Mouse (Mus musculus) heart, embryonic 13.5 days (tissue): Measurements from ENCODE around the gene BC048562. TPM values are rescaled to one million over a fixed set of nuclear protein-coding genes. Genes with fewer than 3 reads are reported as not detected.
A peak's percentile ranks its signal among the peaks of the same experiment; 100 is the strongest.

ENCODE experiments used
- ATAC-seq: fragments of 200-750 bp; cut with Nextera tagmentation; 2 replicates; pipeline ENCODE4 v1.8.0; 2017; ENCODE audit warnings: moderate TSS enrichment; ENCODE audit not compliant: insufficient number of reproducible peaks, low FRiP score, low TSS enrichment; ENCODE audit errors: extremely low read depth
- H3K27ac ChIP-seq: fragments of 300-500 bp; sonication (generic); replicated peaks from 2 replicates; pipeline ENCODE4 v1.5.1; 2015; ENCODE audit warnings: moderate library complexity, mild to moderate bottlenecking, inconsistent platforms
- H3K27me3 ChIP-seq: fragments of 300-500 bp; sonication (generic); replicated peaks from 2 replicates; pipeline ENCODE4 v1.6.1; 2015; ENCODE audit warnings: mild to moderate bottlenecking, inconsistent platforms
- H3K36me3 ChIP-seq: fragments of 300-500 bp; sonication (generic); 2 replicates; pipeline ENCODE4 v1.6.1; 2015; ENCODE audit warnings: mild to moderate bottlenecking, inconsistent platforms
- H3K4me1 ChIP-seq: fragments of 300-500 bp; sonication (generic); 2 replicates; pipeline ENCODE4 v1.6.1; 2015; ENCODE audit warnings: inconsistent platforms
- H3K4me2 ChIP-seq: fragments of 300-500 bp; sonication (generic); 2 replicates; pipeline ENCODE4 v1.6.1; 2015; ENCODE audit warnings: inconsistent platforms, mild to moderate bottlenecking, moderate library complexity
- H3K4me3 ChIP-seq: fragments of 300-500 bp; sonication (generic); 2 replicates; pipeline ENCODE4 v1.5.1; 2015; ENCODE audit warnings: moderate library complexity, mild to moderate bottlenecking, inconsistent platforms
- H3K9ac ChIP-seq: fragments of 300-500 bp; sonication (generic); 2 replicates; pipeline ENCODE4 v1.6.1; 2015; ENCODE audit warnings: inconsistent platforms, mild to moderate bottlenecking, moderate library complexity
- H3K9me3 ChIP-seq: fragments of 300-500 bp; sonication (generic); 2 replicates; pipeline ENCODE4 v1.6.1; 2016; ENCODE audit warnings: inconsistent platforms
- WGBS: fragments of 180-500 bp; shearing (Covaris S2); methylation state at CpG from one replicate; pipeline ENCODE4 v1.1.7; 2015; ENCODE audit warnings: mixed read lengths; 5-methylcytosine and 5-hydroxymethylcytosine counted together
- polyA plus RNA-seq: library from polyadenylated mRNA; unstranded; fragments of >200 nt; fragmentation: Nextera tagmentation; extraction: Ambion mirVana; gene quantifications from 2 replicates; pipeline ENCODE4 v1.2.1, GENCODE M21; 2015

Gene BC048562
- polyA plus RNA-seq, 1 experiment from 2014 or later: not detected

GRCm38 (mm10) chr9:108481520-108482210, 45.4 kb downstream of the BC048562 start:
- no peak for ATAC-seq
- Histone ChIP-seq H3K4me2 (peak overlapping the region; percentile 97), H3K9me3 (no peaks in the 10 kb centered on the region), H3K27ac (peak overlapping the region; percentile 73), H3K36me3 (peaks cover 59% of the 10 kb centered on the region), H3K4me3 (peak overlapping the region; percentile 73; the same call in 1 of the 2 replicates), H3K4me1 (peaks cover 35% of the 10 kb centered on the region), H3K9ac (peak overlapping the region; percentile 92), H3K27me3 (no peaks in the 10 kb centered on the region)
- WGBS: 77% methylated on average over 19 of the region's 19 CpGs

- Histone ChIP-seq H3K27me3 (no peaks in the 10 kb centered on the region), H3K4me2 (no peak overlapping the region), H3K9me3 (no peaks in the 10 kb centered on the region), H3K36me3 (peaks cover 75% of the 10 kb centered on the region), H3K9ac (no peak overlapping the region), H3K4me3 (no peak overlapping the region), H3K4me1 (peaks cover 33% of the 10 kb centered on the region), H3K27ac (no peak overlapping the region)
- no peak for ATAC-seq
- 90% methylated on average over 18 of the region's 18 CpGs for WGBS
These were observed 46.9 kb downstream of the BC048562 start for GRCm38 (mm10) chr9:108483051-108483790.

- Histone ChIP-seq H3K4me2 (no peak overlapping the region), H3K9ac (no peak overlapping the region), H3K4me3 (no peak overlapping the region), H3K36me3 (peaks cover 83% of the 10 kb centered on the region), H3K4me1 (peaks cover 31% of the 10 kb centered on the region), H3K27ac (no peak overlapping the region), H3K9me3 (no peaks in the 10 kb centered on the region), H3K27me3 (no peaks in the 10 kb centered on the region)
- WGBS: 89% methylated on average over 15 of the region's 15 CpGs
- ATAC-seq: no peak
These were observed 47.7 kb downstream of the BC048562 start for GRCm38 (mm10) chr9:108484021-108484420.

- Histone ChIP-seq H3K4me1 (peaks cover 26% of the 10 kb centered on the region), H3K4me3 (no peak overlapping the region), H3K27ac (no peak overlapping the region), H3K36me3 (peaks cover 95% of the 10 kb centered on the region), H3K9ac (no peak overlapping the region), H3K4me2 (no peak overlapping the region), H3K9me3 (no peaks in the 10 kb centered on the region), H3K27me3 (no peaks in the 10 kb centered on the region)
- ATAC-seq: no peak
- WGBS: 89% methylated on average over 19 of the region's 19 CpGs
These were observed 49.1 kb downstream of the BC048562 start for GRCm38 (mm10) chr9:108485301-108485875.

- peaks cover 17% of the 10 kb centered on the region for H3K4me1 ChIP-seq
- no peak overlapping the region for H3K4me2 ChIP-seq
- H3K9ac ChIP-seq: no peak overlapping the region
- H3K9me3 ChIP-seq: no peaks in the 10 kb centered on the region
- H3K27me3 ChIP-seq: no peaks in the 10 kb centered on the region
- ATAC-seq: no peak
- H3K27ac ChIP-seq: no peak overlapping the region
- WGBS: 86% methylated on average over 8 of the region's 8 CpGs
- H3K36me3 ChIP-seq: peaks cover 85% of the 10 kb centered on the region
- H3K4me3 ChIP-seq: no peak overlapping the region
These were observed 50.8 kb downstream of the BC048562 start for GRCm38 (mm10) chr9:108486973-108487530.

GRCm38 (mm10) chr9:108488403-108488802, 52.1 kb downstream of the BC048562 start:
- Histone ChIP-seq H3K36me3 (peaks cover 85% of the 10 kb centered on the region), H3K9me3 (no peaks in the 10 kb centered on the region), H3K4me1 (peaks cover 20% of the 10 kb centered on the region), H3K4me2 (no peak overlapping the region), H3K27me3 (no peaks in the 10 kb centered on the region), H3K27ac (no peak overlapping the region), H3K9ac (no peak overlapping the region), H3K4me3 (no peak overlapping the region)
- ATAC-seq: no peak
- WGBS: 87% methylated on average over 17 of the region's 17 CpGs

GRCm38 (mm10) chr9:108489215-108489614, 52.9 kb downstream of the BC048562 start:
- H3K4me3 ChIP-seq: no peak overlapping the region
- peak overlapping the region; percentile 99; the same call in 1 of the 2 replicates for H3K9ac ChIP-seq
- ATAC-seq: no peak
- H3K27me3 ChIP-seq: no peaks in the 10 kb centered on the region
- peaks cover 85% of the 10 kb centered on the region for H3K36me3 ChIP-seq
- no peak overlapping the region for H3K4me2 ChIP-seq
- WGBS: 94% methylated on average over 20 of the region's 20 CpGs
- peak overlapping the region; percentile 98; the same call in 1 of the 2 replicates for H3K27ac ChIP-seq
- H3K4me1 ChIP-seq: peaks cover 20% of the 10 kb centered on the region
- H3K9me3 ChIP-seq: no peaks in the 10 kb centered on the region

- Histone ChIP-seq H3K4me1 (peaks cover 20% of the 10 kb centered on the region), H3K9me3 (no peaks in the 10 kb centered on the region), H3K27me3 (no peaks in the 10 kb centered on the region), H3K4me2 (peak overlapping the region; percentile 95), H3K36me3 (peaks cover 85% of the 10 kb centered on the region), H3K4me3 (peak overlapping the region; percentile 97), H3K27ac (peak overlapping the region; percentile 98), H3K9ac (peak overlapping the region; percentile 99)
- 0 out of 2 replicates have a peak, but pooled peaks have one; percentile 0 for ATAC-seq
- WGBS: 65% methylated on average over 26 of the region's 26 CpGs
These were observed 53.6 kb downstream of the BC048562 start for GRCm38 (mm10) chr9:108489702-108490558.

GRCm38 (mm10) chr9:108490559-108491285, 54.4 kb downstream of the BC048562 start, which contains the start of gene Usp19:
Gene Usp19 (plus strand): TSS chr9:108490602.
- peak within 1 kb of the TSS; percentile 97 for H3K4me3 ChIP-seq
- peak within 1 kb of the TSS; percentile 99 for H3K9ac ChIP-seq
- peak within 1 kb of the TSS; percentile 95 for H3K4me2 ChIP-seq
- H3K9me3 ChIP-seq: no peaks in the 10 kb centered on the region
- no peaks in the 10 kb centered on the region for H3K27me3 ChIP-seq
- peak; percentile 85 for ATAC-seq
- under 1% methylated on average over 69 of the region's 69 CpGs for WGBS
- peaks cover 20% of the 10 kb centered on the region for H3K4me1 ChIP-seq
- peak within 1 kb of the TSS; percentile 98 for H3K27ac ChIP-seq
- peaks cover 85% of the 10 kb centered on the region for H3K36me3 ChIP-seq

GRCm38 (mm10) chr9:108491286-108491580, 55.0 kb downstream of the BC048562 start:
- Histone ChIP-seq H3K9ac (peak overlapping the region; percentile 99), H3K27me3 (no peaks in the 10 kb centered on the region), H3K4me1 (peaks cover 20% of the 10 kb centered on the region), H3K9me3 (no peaks in the 10 kb centered on the region), H3K36me3 (peaks cover 85% of the 10 kb centered on the region), H3K27ac (peak overlapping the region; percentile 98), H3K4me3 (peak overlapping the region; percentile 97), H3K4me2 (peak overlapping the region; percentile 95)
- 2% methylated on average over 12 of the region's 12 CpGs for WGBS
- ATAC-seq: no peak
